Mouse (Mus musculus): ENCODE measurements around the gene Uck2.

Uck2 gene

DNA sequence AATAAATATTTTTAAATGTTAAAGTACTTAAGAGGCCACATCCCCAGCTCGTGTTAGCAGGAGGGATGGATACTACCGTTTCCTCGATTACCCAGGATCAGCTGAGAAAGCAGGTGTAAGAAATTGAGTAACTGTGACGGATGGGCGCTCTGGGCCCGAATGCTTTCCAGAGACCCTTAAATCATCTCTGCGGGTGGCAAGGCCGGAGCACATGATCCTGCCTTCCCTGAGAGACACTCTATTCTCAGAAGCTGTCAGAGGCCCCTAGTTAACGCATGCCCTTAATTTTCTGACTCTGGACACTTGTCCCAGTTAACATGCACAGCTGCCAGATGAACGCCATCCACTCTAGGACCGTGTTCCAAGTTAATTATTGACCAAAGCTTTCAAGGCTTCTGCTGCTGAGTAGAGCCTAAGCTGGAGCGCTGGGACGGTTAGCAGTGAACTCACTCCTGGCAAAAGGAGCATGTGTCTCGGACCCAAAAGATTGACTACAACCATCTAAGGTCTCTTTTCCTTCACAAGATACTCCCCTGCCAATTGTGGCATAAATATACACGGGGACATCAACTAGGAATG lies 28.3 kb downstream of the Uck2 start:
- no peak for DNase-seq (ENCODE audit: extremely low spot score, low spot score)

DNA sequence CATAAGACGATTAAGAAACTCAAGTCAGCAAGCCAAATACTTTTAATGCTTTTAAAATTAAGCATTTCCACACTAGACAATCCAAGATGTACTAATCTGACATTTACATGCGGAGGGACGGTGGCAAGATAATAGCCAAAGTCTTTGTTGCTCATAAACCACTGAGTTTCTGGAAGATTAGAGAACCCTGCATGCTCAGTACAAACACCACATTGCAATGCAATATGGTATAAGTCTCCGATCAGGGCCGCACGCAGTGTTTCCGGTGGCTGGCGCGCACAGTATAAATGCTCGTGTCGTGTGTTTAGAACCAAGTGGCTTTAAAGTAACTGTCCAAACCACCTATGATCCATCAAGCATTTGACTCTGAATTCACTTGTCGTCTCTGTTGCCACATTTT lies 31.5 kb downstream of the Uck2 start:
- DNase-seq (ENCODE audit: extremely low spot score, low spot score) = no peak

DNA sequence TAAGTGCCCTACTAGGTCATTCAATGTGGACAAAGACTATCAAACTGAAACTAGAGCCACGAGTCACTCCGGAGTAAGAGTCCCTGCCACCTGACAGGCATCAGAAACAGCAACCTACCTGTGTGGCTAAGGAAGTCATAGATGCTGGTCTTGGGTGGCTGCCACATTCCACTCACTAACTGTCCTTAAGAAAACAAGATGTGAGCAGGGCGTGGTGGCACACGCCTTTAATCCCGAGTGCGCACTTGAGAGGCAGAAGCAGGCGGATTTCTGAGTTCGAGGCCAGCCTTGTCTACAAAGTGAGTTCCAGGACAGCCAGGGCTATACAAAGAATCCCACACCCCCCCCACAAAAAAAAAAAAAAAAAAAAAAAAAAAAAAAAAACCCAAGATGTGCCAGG lies 35.2 kb downstream of the Uck2 start:
- no peak for DNase-seq (ENCODE audit: extremely low spot score, low spot score)

DNA sequence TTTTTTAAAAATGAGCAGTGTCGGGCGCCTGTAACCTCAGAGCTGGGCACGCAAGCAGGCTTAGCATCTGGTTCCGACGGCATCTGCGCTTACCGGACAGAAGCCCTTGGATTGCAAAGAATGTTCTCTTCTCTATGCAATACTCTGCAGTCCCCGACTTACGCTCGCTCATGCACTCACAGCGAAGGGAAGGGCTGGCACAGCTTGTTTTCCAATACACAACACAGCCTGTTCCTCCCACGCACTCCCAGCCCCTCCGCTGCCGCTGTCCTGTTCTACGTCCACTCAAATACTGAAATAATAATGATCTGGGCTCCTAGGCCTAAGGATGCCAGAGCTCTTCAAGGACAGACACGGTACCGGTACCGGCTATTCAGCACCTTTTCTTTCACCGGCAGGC lies 35.9 kb downstream of the Uck2 start:
- no peak for DNase-seq (ENCODE audit: extremely low spot score, low spot score)

DNA sequence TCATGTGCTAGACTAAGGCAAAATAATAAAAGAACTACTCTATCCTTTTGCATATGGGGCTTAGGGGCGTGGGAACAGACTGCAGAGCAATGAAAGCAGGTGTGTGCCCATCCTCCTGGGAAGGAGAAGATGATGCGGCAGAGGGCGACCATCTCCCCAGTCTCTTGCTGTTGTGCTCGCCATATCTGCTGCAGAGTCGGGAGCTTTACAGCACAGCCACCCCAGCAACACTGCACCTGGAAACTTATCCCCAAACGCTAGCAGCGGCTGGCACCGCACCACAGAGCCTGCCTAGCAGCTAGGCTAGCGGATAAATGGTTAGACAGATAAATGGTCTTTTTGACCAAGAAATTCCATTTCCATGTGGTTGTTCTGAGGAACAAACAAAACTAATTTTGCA lies 37.2 kb downstream of the Uck2 start:
- DNase-seq (ENCODE audit: extremely low spot score, low spot score) = no peak

DNA sequence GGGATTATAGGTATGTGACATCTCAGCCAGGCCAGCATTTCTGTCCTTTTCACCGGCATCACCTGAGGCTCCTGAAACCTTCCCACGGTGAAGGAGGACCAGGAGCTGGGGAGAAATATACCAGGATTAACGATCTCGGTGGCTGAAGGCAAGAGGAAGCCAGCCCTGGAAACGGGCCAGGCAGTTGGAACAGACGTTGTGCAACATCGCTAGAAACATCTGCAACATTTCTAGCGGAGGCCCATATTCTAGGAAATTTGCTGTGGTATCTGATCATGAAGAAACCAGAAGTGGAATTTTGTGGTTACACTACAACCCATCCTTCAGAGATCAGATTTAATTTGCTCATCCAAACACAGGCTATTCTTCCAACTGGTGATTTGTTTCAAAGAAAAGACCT lies 38.1 kb downstream of the Uck2 start:
- no peak for DNase-seq (ENCODE audit: extremely low spot score, low spot score)

DNA sequence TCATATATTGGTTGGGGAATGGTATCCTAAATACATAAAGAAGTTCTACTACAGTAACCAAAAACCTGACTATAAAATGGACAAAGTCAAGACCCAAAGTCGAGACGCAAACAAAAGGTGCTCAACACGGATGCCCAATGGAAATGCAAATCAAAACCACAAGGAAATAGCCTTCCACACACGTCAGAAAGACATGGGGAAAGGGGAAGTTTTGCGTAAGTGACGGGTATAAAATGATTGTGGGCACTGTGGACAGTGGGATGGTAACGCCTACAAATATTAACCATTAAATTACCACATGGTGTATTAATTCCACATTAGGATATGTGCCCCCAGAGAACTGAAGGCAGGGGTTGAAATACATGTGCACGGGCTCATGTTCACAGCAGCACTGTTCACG lies 38.8 kb downstream of the Uck2 start:
- no peak for DNase-seq (ENCODE audit: extremely low spot score, low spot score)

DNA sequence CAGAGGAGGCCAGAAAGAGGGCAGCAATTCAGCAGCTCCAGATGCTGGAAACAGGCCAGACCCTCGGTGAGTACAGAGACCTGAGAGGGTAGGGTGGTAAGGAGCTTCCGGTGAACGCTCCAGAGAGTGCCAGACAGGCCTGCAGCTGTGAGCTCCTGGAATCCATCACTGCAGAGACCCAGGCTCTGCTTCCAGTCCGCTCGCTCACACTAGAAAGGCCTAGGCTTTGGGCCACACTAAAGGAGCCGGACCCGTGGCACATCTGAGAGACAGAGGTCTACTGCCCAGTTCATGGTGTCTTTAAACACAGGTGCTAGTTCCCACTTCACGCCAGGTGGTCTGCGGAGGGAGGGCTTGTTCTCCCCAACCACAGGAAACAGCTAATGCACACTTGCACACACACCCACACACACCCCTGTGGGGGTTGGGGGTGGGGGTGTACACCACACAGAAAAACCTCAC lies 39.9 kb downstream of the Uck2 start:
- no peak for DNase-seq (ENCODE audit: extremely low spot score, low spot score)

DNA sequence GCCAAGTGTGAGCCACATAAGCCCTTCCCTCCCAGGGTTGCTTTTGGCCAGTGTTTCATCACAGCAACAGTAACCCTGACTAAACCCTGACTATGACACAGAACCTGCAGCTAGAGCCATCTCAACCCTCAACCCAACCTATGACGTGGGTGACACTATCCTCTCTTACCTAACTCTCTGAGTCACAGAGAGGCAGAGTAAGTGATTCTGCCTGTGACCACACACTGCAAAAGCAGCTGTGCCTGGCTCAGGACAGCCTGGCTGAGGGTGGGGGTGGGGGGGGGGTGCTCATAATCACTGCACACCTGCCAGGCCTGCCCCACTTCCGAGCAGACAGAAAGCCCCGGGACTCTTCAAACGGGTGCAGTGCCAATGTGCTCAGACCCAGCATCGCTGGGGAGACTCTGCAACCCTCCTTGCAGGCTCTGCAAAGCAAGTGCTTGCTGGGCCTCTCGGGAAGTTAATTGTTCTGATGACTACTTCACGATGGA lies 42.9 kb downstream of the Uck2 start:
- DNase-seq (ENCODE audit: extremely low spot score, low spot score) = no peak

DNA sequence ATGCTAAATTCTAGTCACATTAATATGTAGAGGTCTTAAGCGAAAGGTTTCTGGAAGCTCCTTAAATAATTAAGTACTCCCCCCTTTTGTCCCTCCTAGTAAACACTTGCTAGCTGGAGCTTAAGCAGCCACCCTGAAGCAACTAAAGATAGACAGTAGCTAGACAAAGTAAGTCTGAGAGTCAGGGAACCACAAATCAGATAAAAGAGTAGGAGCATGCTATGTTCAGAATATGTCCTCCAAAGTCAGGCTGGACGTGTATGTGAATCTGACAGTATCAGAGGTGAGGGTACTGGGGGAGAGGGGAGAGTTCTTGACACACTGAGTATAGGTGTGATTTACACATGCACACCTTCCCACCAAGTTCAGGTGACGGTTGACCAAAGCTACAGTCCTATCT lies 43.6 kb downstream of the Uck2 start:
- no peak for DNase-seq (ENCODE audit: extremely low spot score, low spot score)

DNA sequence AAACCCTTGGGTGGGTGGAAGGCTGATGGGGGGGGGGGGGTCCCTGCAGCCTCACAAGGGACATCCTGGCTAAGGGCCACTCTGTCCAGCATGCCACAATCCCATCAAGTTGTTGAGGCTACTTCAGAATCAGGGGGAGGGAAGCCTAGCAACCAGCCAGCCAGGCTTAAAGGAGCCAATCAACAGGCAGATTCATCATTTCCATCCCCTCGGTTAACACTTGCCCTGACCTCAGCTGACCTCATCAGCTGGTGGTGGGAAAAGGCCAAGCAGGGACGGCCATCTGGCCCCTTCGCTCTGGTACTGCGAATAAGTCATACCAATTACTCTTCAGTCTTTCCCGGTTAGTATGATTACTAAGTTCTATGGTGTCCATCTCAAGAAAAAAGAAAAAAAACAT lies 44.8 kb downstream of the Uck2 start:
- DNase-seq (ENCODE audit: extremely low spot score, low spot score) = peak; percentile 64

DNA sequence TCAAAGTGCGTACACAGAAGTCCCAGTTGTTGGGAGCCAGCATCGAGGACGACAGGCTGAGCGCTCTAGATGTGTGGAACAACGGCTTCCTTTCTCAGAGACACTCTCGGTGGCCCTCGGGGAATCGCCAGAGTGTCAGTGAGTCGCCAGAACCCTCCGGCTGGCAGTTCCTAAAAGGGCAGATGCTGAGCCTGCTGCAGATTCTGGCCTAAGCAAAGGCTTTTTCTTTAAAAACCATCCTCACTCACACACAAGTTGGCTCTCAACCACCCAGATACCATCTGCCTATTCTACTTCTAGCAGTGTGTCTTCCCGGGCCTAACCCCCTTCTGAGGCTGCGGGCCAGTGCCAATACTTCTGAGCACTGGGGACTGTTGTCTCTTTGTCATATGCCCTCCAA lies 45.2 kb downstream of the Uck2 start:
- DNase-seq (ENCODE audit: extremely low spot score, low spot score) = no peak

DNA sequence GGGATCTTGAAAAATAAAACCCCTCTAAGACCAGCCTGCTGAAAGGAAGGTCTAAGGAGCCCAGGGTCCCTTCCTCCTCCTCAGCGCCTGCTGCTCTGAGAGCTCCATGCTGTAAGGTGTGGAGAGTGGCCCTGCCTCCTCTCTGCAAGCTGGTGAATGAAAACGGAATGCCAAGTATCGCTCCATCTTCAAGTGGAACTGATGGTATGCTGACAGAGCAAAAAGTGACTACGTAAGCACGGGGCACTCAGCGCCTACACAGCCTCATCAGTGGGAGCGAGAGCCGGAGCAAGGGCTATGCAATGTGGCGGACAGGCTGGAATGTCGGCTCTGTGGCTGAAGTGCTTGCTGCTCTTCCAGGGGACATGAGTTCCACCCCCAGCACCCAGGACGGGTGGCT lies 47.3 kb downstream of the Uck2 start:
- no peak for DNase-seq (ENCODE audit: extremely low spot score, low spot score)

DNA sequence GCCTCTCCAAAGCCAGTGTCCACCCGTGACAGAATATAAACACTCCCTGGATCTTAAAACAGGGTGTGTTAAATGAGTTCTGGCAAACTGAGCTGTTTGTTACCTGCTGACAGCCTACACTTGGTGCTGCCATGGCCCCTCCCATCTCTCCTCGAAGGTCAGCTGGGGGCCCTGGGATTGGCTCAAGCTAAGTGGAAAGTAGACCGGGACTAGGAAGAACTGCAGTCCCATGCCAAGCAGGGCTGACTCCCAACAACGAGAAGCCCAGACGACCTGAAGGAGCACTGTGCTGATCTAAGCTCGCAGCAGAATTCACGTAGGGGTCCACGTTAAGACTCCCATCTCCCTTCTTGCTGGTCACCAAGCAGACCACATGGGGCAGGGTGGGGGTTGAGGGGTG lies 48.3 kb downstream of the Uck2 start:
- no peak for DNase-seq (ENCODE audit: extremely low spot score, low spot score)

DNA sequence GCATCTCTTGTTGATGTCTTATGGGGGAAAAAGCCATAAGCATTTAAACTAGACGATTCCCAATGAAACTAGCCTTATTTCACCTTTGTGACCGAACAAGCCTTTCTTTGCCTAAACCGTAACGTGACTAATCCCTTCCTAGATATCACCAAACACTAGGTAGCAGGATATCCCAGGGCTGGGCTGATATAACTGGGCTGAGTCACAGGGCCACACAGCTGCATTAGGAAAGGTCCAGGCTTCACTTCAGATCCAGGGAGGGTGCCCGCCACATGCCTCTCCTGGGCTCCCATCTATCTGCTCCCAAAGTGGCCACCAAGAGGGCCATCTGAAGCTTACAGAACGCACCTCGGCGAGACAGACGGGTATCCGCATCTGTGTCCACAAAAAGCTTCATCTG lies 50.8 kb downstream of the Uck2 start:
- DNase-seq (ENCODE audit: extremely low spot score, low spot score) = no peak

DNA sequence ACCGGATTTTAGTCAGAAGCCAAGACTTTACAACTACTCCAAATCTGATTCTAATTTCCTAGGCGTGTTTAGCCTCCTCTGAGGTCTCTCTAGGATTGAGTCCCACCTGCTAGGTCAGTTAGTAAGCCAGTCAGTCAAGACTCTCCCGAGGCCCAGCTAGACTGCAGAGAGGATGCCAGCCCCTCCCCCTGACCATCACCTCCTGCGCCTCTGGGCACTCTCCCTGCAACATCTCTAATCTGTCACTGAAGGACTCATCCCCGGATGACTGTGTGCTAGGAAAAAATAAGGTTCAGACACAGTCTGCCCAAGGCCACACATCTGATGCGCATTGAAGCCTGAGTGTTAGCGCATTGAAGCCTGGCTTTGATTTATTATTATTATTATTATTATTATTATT lies 52.2 kb downstream of the Uck2 start:
- no peak for DNase-seq (ENCODE audit: extremely low spot score, low spot score)

DNA sequence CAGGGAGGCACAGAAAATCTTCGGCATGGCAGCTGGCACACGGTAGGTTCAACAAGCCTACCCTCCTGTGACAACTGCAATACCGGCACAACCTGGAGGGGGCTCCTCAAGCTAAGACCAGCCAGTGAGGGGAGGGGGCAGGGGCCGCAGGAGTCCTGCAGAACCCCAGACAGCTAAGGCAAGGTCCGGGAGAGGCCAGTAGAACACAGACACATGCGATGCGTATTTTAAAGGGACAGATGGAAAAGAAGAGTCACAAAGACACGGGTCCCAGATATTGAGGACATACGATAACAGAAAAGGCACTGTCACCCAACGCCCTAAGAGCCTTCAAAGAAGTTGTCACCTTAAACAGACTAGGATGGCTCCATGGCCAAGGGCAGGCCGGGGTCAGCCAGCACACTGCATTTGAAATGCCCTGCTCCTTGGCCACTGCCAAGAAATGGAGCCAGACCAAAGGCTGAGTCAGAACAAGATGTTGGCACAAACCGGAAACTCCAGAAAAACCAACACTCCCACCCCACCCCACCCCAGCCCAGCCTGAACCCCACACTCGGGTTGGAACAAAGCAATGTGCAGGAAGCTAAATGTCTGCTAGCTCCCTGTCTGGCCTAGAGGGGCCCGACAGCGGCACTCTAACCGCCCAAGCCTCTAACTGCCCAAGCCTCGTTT lies 53.4 kb downstream of the Uck2 start:
- no peak for DNase-seq (ENCODE audit: extremely low spot score, low spot score)

DNA sequence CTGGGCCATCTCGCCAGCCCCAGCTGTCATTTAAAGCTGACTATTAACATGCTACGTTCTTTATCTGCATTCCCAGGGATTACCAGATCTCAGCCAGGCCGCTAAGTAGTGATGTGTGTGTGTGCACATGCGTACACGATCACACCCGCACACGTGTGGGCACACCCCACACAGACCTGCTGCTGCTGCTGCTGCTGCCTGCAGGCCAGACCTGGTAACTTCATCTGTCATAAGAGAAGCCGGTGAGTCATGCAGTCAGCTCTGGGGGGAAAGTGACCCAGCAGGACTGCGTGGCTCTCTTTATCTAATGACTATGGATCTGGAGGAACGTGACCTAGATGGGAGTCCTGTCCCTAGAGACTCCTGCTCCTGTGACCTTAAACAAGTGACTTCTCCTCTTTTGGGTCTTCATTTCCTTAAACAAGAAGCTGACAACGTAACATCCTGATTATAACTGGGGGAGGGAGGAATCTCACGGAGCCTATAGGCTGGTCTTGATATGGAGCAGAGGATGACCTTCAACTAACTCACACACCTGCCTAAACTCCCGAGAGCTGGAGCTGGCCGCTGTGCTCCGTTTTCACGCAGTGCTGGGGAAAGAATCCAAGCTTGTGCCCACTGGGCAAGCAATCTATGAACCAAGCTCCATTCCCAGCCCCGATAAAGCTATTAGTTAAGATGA lies 54.0 kb downstream of the Uck2 start:
- DNase-seq (ENCODE audit: extremely low spot score, low spot score) = no peak

DNA sequence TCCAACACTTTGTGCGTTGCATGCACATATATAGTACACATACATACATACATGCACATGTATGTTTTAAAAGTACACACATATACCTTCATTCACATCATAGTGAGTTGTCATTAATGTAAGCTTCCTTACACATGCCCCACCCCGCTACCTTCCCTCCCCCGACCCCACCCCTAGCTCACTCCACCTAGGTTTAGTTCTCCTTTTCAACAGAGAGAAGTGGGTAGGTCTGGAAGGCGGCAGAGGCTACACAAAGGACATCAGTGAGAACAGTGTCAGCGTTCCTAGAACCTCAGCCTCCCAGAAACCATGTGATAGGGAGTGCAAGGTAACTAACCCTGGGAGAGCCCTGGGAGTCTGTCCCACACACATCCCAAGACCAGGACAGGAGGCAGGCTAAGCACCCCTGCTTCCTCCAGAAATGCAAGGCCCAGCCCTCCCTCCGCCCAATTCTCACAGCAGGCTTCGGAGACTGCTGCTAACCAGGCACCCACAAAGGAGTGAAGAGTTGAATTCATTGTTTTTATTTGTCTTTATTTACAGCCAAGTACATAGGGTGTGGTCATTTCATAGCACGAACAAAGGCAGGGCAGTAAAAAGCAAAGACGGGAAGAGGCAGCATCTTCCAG lies 62.6 kb downstream of the Uck2 start:
- no peak for DNase-seq (ENCODE audit: extremely low spot score, low spot score)

DNA sequence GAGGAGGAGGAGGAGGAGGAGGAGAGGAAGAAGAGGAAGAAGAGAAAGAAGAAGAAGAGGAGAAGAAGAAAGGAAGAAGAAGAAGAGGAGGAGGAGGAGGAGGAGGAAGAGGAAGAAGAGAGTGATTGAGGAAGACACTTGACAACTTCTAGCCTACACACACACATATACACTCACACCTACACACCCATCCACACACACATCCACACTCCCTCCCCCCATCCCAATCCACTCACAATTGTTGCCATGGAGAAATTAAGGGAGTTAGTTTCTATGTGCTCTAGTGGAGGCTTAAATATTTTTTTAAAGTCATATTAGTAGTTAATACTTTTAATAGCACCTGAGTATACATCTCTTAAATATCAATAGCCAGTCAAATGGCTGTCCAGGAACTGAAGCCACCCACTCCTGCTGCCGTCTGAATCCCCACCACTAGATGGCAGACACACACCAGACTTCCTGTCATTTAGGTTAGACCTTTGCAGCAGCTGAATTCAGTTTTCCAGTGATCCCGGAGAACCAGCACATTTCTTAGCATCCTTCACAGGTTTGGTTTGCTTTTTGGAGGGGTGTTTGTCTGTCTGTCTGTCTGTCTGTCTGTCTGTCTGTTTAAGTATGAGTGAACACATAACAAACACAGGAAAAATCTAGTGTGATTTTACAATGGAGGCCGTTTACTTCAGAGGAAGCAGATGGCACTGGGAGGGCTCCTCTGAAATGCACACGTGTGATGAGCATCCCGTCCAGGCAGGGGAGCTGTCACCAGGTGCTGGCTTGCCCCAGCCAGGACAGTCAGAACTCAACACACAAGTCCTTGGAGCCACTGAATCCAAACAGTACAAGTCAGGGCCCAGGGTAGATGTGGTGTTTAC lies 64.6 kb downstream of the Uck2 start:
- DNase-seq (ENCODE audit: extremely low spot score, low spot score) = peak; percentile 81

DNA sequence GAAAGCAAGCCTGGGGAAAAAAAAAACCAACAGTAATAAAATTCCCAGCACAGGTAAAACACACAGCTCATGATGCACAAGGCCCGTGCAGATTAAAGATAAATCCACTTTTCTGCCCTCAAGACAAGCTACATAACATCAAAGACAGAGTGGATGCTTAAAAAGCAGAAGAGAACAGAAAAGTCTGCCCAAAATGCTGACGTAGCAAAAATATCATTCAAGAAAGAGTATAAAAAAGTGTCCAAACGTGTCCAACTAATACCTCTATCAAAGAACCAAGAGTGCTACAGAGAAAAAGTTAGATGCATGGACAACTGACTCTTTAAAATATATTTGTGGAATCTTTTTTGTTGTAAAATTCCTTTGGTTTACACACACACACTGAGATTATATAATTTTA lies 69.7 kb downstream of the Uck2 start:
- no peak for DNase-seq (ENCODE audit: extremely low spot score, low spot score)

Measured in neural tube, embryonic 10.5 days (tissue).